14 mouse cellular contexts compared by ENCODE assay signal in genomic region chr12:115404116-115404515, GRCm38 (mm10).
"Had no signal": no experiment of that assay in that cellular context is flagged by ENCODE, and none has a peak within 500 bp of the region (broad histone marks: within the 10 kb centered on the region; RNA-seq: fewer than 3 reads in every experiment).

No protein-coding gene starts in this region.

- H3K27me3 ChIP-seq: limb, embryonic 15.5 days; liver, embryonic 12.5 days; midbrain, embryonic 12.5 days had no signal

- H3K9me3 ChIP-seq: limb, embryonic 15.5 days had no signal

- ATAC-seq: liver, embryonic 12.5 days; midbrain, embryonic 16.5 days had no signal

- DNase-seq: kidney, postnatal 10 days; kidney, postnatal 4 days; lung, embryonic 14.5 days; lung, postnatal 10 days; lung, postnatal 4 days; right cerebral cortex, postnatal 25 days; thymus, postnatal 14 days had no signal

- H3K27ac ChIP-seq: layer of hippocampus, adult 2 months; left cerebral cortex, adult 2 months; limb, embryonic 15.5 days; liver, embryonic 12.5 days; midbrain, embryonic 12.5 days; stomach, postnatal 0 days had no signal

- H3K4me1 ChIP-seq: limb, embryonic 15.5 days; liver, embryonic 12.5 days; midbrain, embryonic 12.5 days had no signal

- H3K36me3 ChIP-seq: limb, embryonic 15.5 days; liver, embryonic 12.5 days; midbrain, embryonic 12.5 days had no signal

- H3K4me3 ChIP-seq: layer of hippocampus, adult 2 months; left cerebral cortex, adult 2 months; limb, embryonic 15.5 days; liver, embryonic 12.5 days; midbrain, embryonic 12.5 days had no signal
